Mouse (Mus musculus) lung, adult 2 months (tissue): ENCODE measurements around the gene Xrcc4.

ENCODE experiments used
- CTCF ChIP-seq: fragments of 200-500 bp; IDR thresholded peaks from 2 replicates; pipeline ENCODE4 v1.5.1; 2011; ENCODE audit warnings: mild to moderate bottlenecking, low read length, control low read depth; ENCODE audit not compliant: insufficient read depth
- POLR2A ChIP-seq: fragments of 200-500 bp; IDR thresholded peaks from 2 replicates; pipeline ENCODE4 v1.6.1; 2011; ENCODE audit warnings: low read depth, mild to moderate bottlenecking, control low read depth, low read length, borderline replicate concordance; ENCODE audit errors: extremely low read depth

DNA sequence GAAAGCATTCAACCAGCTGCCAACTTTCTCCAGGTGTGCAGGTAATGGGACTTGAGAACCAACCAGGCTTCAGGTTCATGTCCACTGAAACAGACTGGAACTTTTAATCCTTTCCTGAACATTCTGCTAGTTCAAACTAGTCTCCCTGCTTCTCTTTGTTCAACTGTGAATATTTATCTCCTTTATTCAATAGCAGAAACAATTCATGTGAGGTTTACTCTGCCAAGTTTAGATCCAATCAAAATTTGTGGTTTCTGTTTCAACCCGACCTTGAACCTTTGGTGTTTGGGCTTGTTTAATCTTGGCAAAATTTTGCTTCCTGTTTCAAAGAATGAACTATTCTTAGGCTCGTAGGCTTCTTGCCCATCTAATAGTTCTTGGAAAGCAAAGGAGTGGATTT, 306.5 kb downstream of the Xrcc4 start:
- TF ChIP-seq CTCF (no peak), POLR2A (no peak)
